Mouse (Mus musculus): ENCODE data around the gene Rita1. TPM values are rescaled to one million over a fixed set of nuclear protein-coding genes. Genes with fewer than 3 reads are reported as not detected.

The Rita1 gene
- polyA plus RNA-seq, 2 experiments: 11.6 to 25.4 TPM

DNA sequence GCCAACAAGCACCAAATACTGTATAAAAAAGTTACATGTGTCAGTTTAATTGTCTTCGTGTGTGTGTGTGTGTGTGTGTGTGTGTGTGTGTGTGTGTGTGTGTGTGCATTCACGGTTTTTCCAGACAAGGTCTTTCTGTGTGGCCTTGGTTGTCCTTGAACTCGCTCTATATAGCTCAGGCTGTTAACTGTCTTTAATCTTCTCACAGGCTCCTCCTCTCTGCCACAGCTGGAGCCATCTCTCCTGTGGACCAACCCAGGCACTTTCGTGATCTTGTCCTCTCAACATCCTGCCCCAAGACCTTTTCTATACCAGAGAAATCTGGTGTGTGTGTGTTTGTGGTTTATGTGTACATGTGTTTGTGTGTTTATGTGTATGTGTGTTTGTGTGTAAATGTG is 48.5 kb downstream of the Rita1 start:
- Histone ChIP-seq H3K4me3 (replicated peaks; ENCODE audit: low read length) (no peak overlapping the region), H3K9ac (ENCODE audit: low read depth, low read length, severe bottlenecking) (no peak overlapping the region), H3K9me3 (ENCODE audit: control insufficient read depth, low read length) (no peaks in the 10 kb centered on the region), H3K4me1 (ENCODE audit: control insufficient read depth, insufficient read depth, low read length) (peaks cover 84% of the 10 kb centered on the region), H3K4me2 (replicated peaks; ENCODE audit: low read depth, low read length, severe bottlenecking) (0 out of 2 replicates have a peak overlapping the region, but pooled peaks have one; percentile 19), H3K27me3 (ENCODE audit: control insufficient read depth, insufficient read depth, low read length) (no peaks in the 10 kb centered on the region), H3K27ac (replicated peaks; ENCODE audit: low read depth, low read length) (peak overlapping the region; percentile 77), H3K36me3 (ENCODE audit: control insufficient read depth, insufficient read depth, low read length) (no peaks in the 10 kb centered on the region)
- no peak for ATAC-seq (ENCODE audit: low FRiP score, low read depth)
- WGBS: 31% methylated on average over 4 of the region's 4 CpGs
- no peak for TF ChIP-seq POLR2A (IDR thresholded peaks at IDR 0.05; ENCODE audit: borderline replicate concordance, extremely low read depth, insufficient read depth, insufficient read length)
- no peak for DNase-seq (ENCODE audit: low spot score)

DNA sequence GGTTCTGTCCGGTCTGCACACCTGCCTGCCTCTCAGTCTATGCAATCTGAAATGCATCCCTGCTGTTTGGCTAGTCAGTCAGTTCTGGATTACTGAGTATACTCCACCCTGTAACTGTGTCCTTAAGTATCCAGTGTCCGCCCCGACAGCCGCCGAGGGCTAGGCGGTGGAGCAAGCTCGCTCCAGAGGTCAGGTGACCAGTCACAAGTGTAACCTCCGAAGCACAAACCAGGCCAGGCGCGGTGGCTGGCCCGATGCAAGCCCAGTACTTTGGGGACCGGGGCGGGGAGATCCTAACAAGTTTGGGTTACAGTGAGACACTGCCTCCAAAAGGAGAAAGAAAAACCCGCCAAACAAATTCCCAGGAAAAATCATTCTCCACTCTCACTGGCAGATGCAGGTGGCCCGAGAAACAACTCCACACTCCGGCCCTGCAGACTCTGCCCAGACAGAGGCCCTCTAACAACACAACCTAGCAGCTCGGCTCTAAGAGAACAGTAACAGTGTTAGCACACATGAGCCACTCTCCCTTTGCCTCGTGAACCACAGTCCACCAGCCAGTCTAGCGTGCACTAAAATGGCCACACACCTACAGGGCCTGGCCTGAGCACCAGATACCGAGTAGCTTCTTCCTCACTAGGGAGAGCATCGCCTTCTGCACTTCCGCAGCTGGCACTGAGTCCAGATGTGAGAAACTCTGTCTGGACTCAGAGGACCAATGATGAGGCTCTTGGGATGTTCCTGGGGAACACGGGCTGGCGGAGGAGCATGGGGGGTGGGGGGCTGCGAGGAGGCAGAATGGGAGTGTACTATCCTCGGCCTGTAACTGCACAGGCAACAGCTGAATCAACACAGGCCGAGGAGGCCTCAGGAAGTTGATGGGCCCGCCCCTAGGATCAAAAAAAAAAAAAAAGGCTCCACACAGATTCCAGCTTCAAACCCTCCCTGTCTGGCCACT is 49.2 kb downstream of the Rita1 start:
- 0 out of 2 replicates have a peak overlapping the region, but pooled peaks have one; percentile 19 for H3K4me2 ChIP-seq (replicated peaks; ENCODE audit: low read depth, low read length, severe bottlenecking)
- WGBS: 37% methylated on average over 28 of the region's 28 CpGs
- H3K36me3 ChIP-seq (ENCODE audit: control insufficient read depth, insufficient read depth, low read length): no peaks in the 10 kb centered on the region
- no peak overlapping the region for H3K9ac ChIP-seq (ENCODE audit: low read depth, low read length, severe bottlenecking)
- no peak overlapping the region for H3K4me3 ChIP-seq (replicated peaks; ENCODE audit: low read length)
- TF ChIP-seq POLR2A (IDR thresholded peaks at IDR 0.05; ENCODE audit: borderline replicate concordance, extremely low read depth, insufficient read depth, insufficient read length): no peak
- H3K27ac ChIP-seq (replicated peaks; ENCODE audit: low read depth, low read length): peak overlapping the region; percentile 77
- DNase-seq (ENCODE audit: low spot score) (peak; percentile 72), ATAC-seq (ENCODE audit: low FRiP score, low read depth) (peak; percentile 60)
- no peaks in the 10 kb centered on the region for H3K27me3 ChIP-seq (ENCODE audit: control insufficient read depth, insufficient read depth, low read length)
- peaks cover 82% of the 10 kb centered on the region for H3K4me1 ChIP-seq (ENCODE audit: control insufficient read depth, insufficient read depth, low read length)
- no peaks in the 10 kb centered on the region for H3K9me3 ChIP-seq (ENCODE audit: control insufficient read depth, low read length)

- WGBS: 13% methylated on average over 16 of the region's 16 CpGs
- no peaks in the 10 kb centered on the region for H3K27me3 ChIP-seq (ENCODE audit: control insufficient read depth, insufficient read depth, low read length)
- H3K36me3 ChIP-seq (ENCODE audit: control insufficient read depth, insufficient read depth, low read length): peaks cover 16% of the 10 kb centered on the region
- H3K27ac ChIP-seq (replicated peaks; ENCODE audit: low read depth, low read length): peak overlapping the region; percentile 40
- DNase-seq (ENCODE audit: low spot score) (peak; percentile 61), ATAC-seq (ENCODE audit: low FRiP score, low read depth) (peak; percentile 61)
- no peak overlapping the region for H3K4me3 ChIP-seq (replicated peaks; ENCODE audit: low read length)
- H3K4me1 ChIP-seq (ENCODE audit: control insufficient read depth, insufficient read depth, low read length): peaks cover 57% of the 10 kb centered on the region
- no peak for TF ChIP-seq POLR2A (IDR thresholded peaks at IDR 0.05; ENCODE audit: borderline replicate concordance, extremely low read depth, insufficient read depth, insufficient read length)
- no peak overlapping the region for H3K9ac ChIP-seq (ENCODE audit: low read depth, low read length, severe bottlenecking)
- no peaks in the 10 kb centered on the region for H3K9me3 ChIP-seq (ENCODE audit: control insufficient read depth, low read length)
- peak overlapping the region; percentile 31 for H3K4me2 ChIP-seq (replicated peaks; ENCODE audit: low read depth, low read length, severe bottlenecking)
Measured at GRCm38 (mm10) chr5:120560616-120561311, 51.6 kb downstream of the Rita1 start.

GRCm38 (mm10) chr5:120560129-120560615 is 52.2 kb downstream of the Rita1 start:
- Histone ChIP-seq H3K4me2 (replicated peaks; ENCODE audit: low read depth, low read length, severe bottlenecking) (peak overlapping the region; percentile 31; the same call in 1 of the 2 replicates), H3K9me3 (ENCODE audit: control insufficient read depth, low read length) (no peaks in the 10 kb centered on the region), H3K27me3 (ENCODE audit: control insufficient read depth, insufficient read depth, low read length) (no peaks in the 10 kb centered on the region), H3K4me1 (ENCODE audit: control insufficient read depth, insufficient read depth, low read length) (peaks cover 51% of the 10 kb centered on the region), H3K9ac (ENCODE audit: low read depth, low read length, severe bottlenecking) (no peak overlapping the region), H3K4me3 (replicated peaks; ENCODE audit: low read length) (no peak overlapping the region), H3K36me3 (ENCODE audit: control insufficient read depth, insufficient read depth, low read length) (peaks cover 22% of the 10 kb centered on the region), H3K27ac (replicated peaks; ENCODE audit: low read depth, low read length) (no peak overlapping the region; the same call in 1 of the 2 replicates)
- no peak for DNase-seq (ENCODE audit: low spot score)
- ATAC-seq (ENCODE audit: low FRiP score, low read depth): no peak
- TF ChIP-seq POLR2A (IDR thresholded peaks at IDR 0.05; ENCODE audit: borderline replicate concordance, extremely low read depth, insufficient read depth, insufficient read length): no peak
- WGBS: 58% methylated on average over 9 of the region's 9 CpGs

DNA sequence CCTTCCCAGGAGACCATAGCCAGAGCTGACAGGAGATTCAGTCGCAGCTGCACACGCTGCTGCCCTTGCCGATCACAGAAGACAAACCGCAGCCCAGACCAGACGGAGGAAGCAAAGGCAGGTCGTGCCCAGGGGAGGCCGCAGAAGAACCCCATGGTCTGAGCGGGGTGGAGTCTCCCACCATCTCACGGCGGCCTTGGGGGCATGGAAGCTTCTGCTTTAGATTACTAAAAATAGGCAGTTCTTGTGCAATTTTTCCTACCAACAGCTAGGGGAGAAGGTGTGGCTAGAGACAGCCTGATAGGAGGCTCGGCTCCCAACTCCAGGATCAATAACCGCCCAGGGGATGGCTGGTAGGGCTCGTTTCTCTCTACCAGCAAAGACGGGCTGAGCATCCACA is 53.6 kb downstream of the Rita1 start:
- Histone ChIP-seq H3K27ac (replicated peaks; ENCODE audit: low read depth, low read length) (no peak overlapping the region), H3K9me3 (ENCODE audit: control insufficient read depth, low read length) (no peaks in the 10 kb centered on the region), H3K27me3 (ENCODE audit: control insufficient read depth, insufficient read depth, low read length) (no peaks in the 10 kb centered on the region), H3K4me2 (replicated peaks; ENCODE audit: low read depth, low read length, severe bottlenecking) (no peak overlapping the region), H3K4me1 (ENCODE audit: control insufficient read depth, insufficient read depth, low read length) (peaks cover 40% of the 10 kb centered on the region), H3K4me3 (replicated peaks; ENCODE audit: low read length) (no peak overlapping the region), H3K9ac (ENCODE audit: low read depth, low read length, severe bottlenecking) (peak overlapping the region; percentile 21; the same call in 1 of the 2 replicates), H3K36me3 (ENCODE audit: control insufficient read depth, insufficient read depth, low read length) (peaks cover 29% of the 10 kb centered on the region)
- 60% methylated on average over 14 of the region's 14 CpGs for WGBS
- no peak for TF ChIP-seq POLR2A (IDR thresholded peaks at IDR 0.05; ENCODE audit: borderline replicate concordance, extremely low read depth, insufficient read depth, insufficient read length)
- no peak for ATAC-seq (ENCODE audit: low FRiP score, low read depth)
- DNase-seq (ENCODE audit: low spot score): no peak

All from limb, embryonic 14.5 days (tissue).